Mouse (Mus musculus) embryonic facial prominence, embryonic 14.5 days (tissue): Measurements from ENCODE around the gene Sec31b. TPM values are rescaled to one million over a fixed set of nuclear protein-coding genes. Genes with fewer than 3 reads are reported as not detected.
A peak's percentile ranks its signal among the peaks of the same experiment; 100 is the strongest.

ENCODE experiments used
- ATAC-seq: fragments of 200-750 bp; cut with Nextera tagmentation; 2 replicates; pipeline ENCODE4 v1.8.0; 2017; ENCODE audit warnings: low read depth, moderate number of reproducible peaks, moderate TSS enrichment
- DNase-seq: peaks from one replicate; pipeline ENCODE4 v3.0.0-alpha.2; 2015; ENCODE audit warnings: low spot score
- H3K27ac ChIP-seq: fragments of 300-500 bp; sonication (generic); replicated peaks from 2 replicates; pipeline ENCODE4 v1.5.1; 2014; ENCODE audit warnings: low read depth, mild to moderate bottlenecking, low read length, moderate library complexity
- H3K27me3 ChIP-seq: fragments of 300-500 bp; sonication (generic); replicated peaks from 2 replicates; pipeline ENCODE4 v1.6.1; 2014; ENCODE audit warnings: low read length; ENCODE audit not compliant: control insufficient read depth, insufficient read depth
- H3K36me3 ChIP-seq: fragments of 300-500 bp; sonication (generic); 2 replicates; pipeline ENCODE4 v1.6.1; 2014; ENCODE audit warnings: low read length, mixed read lengths; ENCODE audit not compliant: control insufficient read depth, insufficient read depth
- H3K4me1 ChIP-seq: fragments of 300-500 bp; sonication (generic); 2 replicates; pipeline ENCODE4 v1.6.1; 2014; ENCODE audit warnings: antibody characterized with exemption, low read length; ENCODE audit not compliant: control insufficient read depth, insufficient read depth
- H3K4me2 ChIP-seq: fragments of 300-500 bp; sonication (generic); 2 replicates; pipeline ENCODE4 v1.6.1; 2014; ENCODE audit warnings: low read depth, mild to moderate bottlenecking, low read length, moderate library complexity, mixed read lengths
- H3K4me3 ChIP-seq: fragments of 300-500 bp; sonication (generic); 2 replicates; pipeline ENCODE4 v1.5.1; 2014; ENCODE audit warnings: low read depth, mild to moderate bottlenecking, low read length
- H3K9ac ChIP-seq: fragments of 300-500 bp; sonication (generic); 2 replicates; pipeline ENCODE4 v1.6.1; 2014; ENCODE audit warnings: low read depth, mild to moderate bottlenecking, low read length, moderate library complexity, mixed read lengths
- H3K9me3 ChIP-seq: fragments of 300-500 bp; sonication (generic); 2 replicates; pipeline ENCODE4 v1.6.1; 2016; ENCODE audit warnings: low read length; ENCODE audit not compliant: control insufficient read depth
- WGBS: fragments of 180-500 bp; shearing (Covaris S2); extraction: QIAGEN DNeasy Blood & Tissue Kit; methylation state at CpG from one replicate; pipeline ENCODE4 v1.1.7; 2014; 5-methylcytosine and 5-hydroxymethylcytosine counted together
- polyA plus RNA-seq: library from polyadenylated mRNA; unstranded; fragments of >200 nt; fragmentation: Nextera tagmentation; extraction: Ambion mirVana; gene quantifications from 2 replicates; pipeline ENCODE4 v1.2.1, GENCODE M21; 2014

Gene Sec31b
- polyA plus RNA-seq, result 0.33 and 0.46 TPM in 2 replicates

DNA sequence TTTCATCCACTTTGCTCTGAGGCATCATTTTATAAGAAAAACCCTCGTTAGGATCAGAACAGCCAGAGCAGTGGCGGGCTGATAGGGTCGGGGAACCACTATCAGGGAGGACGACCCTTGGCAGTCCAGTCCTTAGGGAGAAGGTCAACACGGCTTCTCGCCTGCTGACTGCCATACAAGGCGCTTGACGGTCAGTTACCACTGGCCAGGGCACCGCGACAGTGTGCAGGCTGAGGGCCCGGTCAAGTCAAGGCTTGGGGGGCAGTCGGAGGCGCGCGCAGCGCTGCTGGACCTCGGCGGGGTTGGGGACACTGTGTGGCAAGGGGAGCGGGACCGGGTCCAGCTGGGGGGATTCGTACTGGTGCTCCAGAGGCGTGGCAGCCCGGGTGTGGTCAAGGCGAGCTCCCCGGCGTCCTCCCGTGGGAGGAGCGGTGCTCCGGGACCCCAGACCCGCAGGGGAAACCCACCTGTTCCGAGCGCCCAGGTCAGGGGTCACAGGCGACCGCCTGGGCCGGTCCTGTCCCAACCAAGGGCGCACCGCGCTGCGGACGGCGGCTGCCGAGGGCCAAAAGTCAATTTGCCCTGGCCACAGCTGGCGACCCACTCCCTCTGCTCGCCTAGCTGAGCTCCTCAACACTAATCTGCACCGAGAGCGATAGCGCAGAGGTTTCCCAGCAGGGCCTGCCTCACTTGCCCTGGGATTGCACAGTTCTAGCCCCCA lies at the start of gene Sec31b:
TSS of gene Sec31b (minus strand) at position 544 of the 721 bp plus-strand sequence.
- Histone ChIP-seq H3K27me3 (peaks cover 17% of the 10 kb centered on the region), H3K4me1 (no peaks in the 10 kb centered on the region), H3K9ac (peak within 1 kb of the TSS; percentile 60), H3K27ac (no peak within 1 kb of the TSS), H3K9me3 (no peaks in the 10 kb centered on the region), H3K4me3 (peak within 1 kb of the TSS; percentile 44), H3K36me3 (peaks cover 28% of the 10 kb centered on the region), H3K4me2 (peak within 1 kb of the TSS; percentile 72)
- DNase-seq, result no peak
- 2% methylated on average over 22 of the region's 47 CpGs for WGBS
- peak; percentile 32; the same call in 1 of the 2 replicates for ATAC-seq

DNA sequence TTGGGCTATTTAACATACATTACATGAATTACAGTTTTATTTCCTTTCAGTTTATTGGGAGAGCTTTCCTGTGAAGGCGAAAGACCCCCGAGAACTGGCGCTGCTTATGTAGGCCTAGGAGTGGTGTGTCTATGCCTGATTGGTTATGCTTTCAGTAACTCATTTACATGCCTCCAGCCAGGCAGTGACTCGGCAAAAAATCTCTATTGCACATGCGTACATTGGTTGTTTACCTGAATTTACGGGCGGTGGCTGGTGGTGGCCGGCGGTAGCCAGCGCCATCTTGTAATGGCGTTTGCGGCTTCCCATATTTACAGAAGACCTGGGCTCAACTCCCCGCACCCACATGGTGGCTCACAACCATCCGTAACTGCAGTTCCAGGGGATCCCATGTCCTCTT lies 48.5 kb upstream of the Sec31b start:
- WGBS, result 93% methylated on average over 14 of the region's 14 CpGs
- no peak for DNase-seq

GRCm38 (mm10) chr19:44591638-44592037 lies 46.0 kb upstream of the Sec31b start:
- H3K4me1 ChIP-seq, result no peaks in the 10 kb centered on the region
- no peaks in the 10 kb centered on the region for H3K36me3 ChIP-seq
- ATAC-seq, result no peak
- peaks cover 3% of the 10 kb centered on the region; the same call in 1 of the 2 replicates for H3K27me3 ChIP-seq
- WGBS, result 68% methylated on average over 6 of the region's 6 CpGs
- H3K9ac ChIP-seq, result no peak overlapping the region
- DNase-seq, result no peak
- no peak overlapping the region for H3K4me2 ChIP-seq
- H3K27ac ChIP-seq, result no peak overlapping the region
- no peaks in the 10 kb centered on the region for H3K9me3 ChIP-seq
- H3K4me3 ChIP-seq, result no peak overlapping the region

More for the DNA sequence above, 48.5 kb upstream of the Sec31b start:
- H3K27ac ChIP-seq, result no peak overlapping the region
- H3K36me3 ChIP-seq, result no peaks in the 10 kb centered on the region
- no peaks in the 10 kb centered on the region for H3K9me3 ChIP-seq
- no peaks in the 10 kb centered on the region for H3K4me1 ChIP-seq
- ATAC-seq, result no peak
- H3K4me2 ChIP-seq, result no peak overlapping the region
- no peak overlapping the region for H3K9ac ChIP-seq
- no peak overlapping the region for H3K4me3 ChIP-seq
- H3K27me3 ChIP-seq, result no peaks in the 10 kb centered on the region

GRCm38 (mm10) chr19:44590992-44591391 lies 45.3 kb upstream of the Sec31b start:
- ATAC-seq (no peak), DNase-seq (no peak)
- Histone ChIP-seq H3K27me3 (peaks cover 9% of the 10 kb centered on the region), H3K4me2 (no peak overlapping the region), H3K27ac (no peak overlapping the region), H3K36me3 (no peaks in the 10 kb centered on the region), H3K9me3 (no peaks in the 10 kb centered on the region), H3K9ac (no peak overlapping the region), H3K4me1 (no peaks in the 10 kb centered on the region), H3K4me3 (no peak overlapping the region)
- WGBS, result 88% methylated on average over 18 of the region's 18 CpGs

DNA sequence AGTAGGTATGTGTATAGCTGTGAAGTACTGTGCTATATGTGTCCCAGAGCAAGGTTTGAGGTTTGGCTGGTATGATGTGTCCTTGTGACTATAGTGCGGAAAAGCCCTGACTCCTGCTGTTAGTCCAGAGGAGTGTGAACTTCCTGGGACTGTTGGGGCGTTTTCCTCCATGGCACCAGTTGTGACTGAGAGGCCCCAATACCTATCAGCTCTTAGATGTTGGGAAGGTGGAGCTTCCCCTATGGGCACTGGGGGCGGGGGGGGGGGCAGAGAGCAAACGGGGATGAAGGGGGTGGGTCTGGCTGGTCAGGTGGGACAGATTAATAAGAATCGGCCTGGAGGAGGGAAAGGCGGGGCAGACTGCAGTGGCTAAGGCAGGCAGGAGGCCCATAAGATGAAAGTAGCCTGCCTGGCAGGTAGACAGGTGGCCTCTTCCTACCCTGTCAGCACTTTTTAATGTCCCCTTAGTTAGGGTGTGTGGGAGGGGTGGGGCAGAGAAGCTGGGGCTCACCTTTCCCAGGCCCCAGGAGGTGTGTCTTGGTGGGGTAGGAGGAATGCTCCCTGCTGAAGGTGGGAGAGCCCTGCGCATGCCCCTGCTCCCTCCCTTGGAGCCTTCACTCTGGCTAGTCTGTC lies 44.0 kb upstream of the Sec31b start:
- Histone ChIP-seq H3K27me3 (peaks cover 21% of the 10 kb centered on the region), H3K9ac (no peak overlapping the region), H3K4me2 (no peak overlapping the region), H3K9me3 (no peaks in the 10 kb centered on the region), H3K36me3 (no peaks in the 10 kb centered on the region), H3K4me3 (no peak overlapping the region), H3K27ac (no peak overlapping the region), H3K4me1 (no peaks in the 10 kb centered on the region)
- DNase-seq, result no peak
- peak; percentile 33; the same call in 1 of the 2 replicates for ATAC-seq
- WGBS, result 41% methylated on average over 5 of the region's 7 CpGs

DNA sequence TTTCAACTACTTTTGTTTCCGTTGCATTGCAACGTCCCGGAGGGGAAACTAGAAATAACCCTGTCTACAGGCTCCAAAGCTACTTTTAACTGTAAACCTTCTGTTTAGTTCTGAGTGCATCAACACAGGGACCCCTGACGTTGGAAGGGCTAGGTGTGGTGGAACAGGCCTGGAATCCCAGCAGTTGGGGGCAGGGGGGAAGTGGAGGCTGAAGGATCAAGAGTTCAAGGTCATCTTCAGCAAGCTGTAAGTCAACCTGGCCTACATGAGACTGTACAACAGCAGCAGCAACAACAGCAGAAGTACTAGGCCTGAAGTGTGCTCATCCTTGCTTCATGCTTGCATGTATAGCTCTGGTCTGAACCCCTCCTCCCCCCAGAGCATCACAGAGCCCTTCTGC lies 42.4 kb upstream of the Sec31b start:
- no peak overlapping the region for H3K4me2 ChIP-seq
- H3K27ac ChIP-seq, result no peak overlapping the region
- 43% methylated on average over 4 of the region's 4 CpGs for WGBS
- no peak overlapping the region for H3K4me3 ChIP-seq
- H3K9ac ChIP-seq, result no peak overlapping the region
- DNase-seq (no peak), ATAC-seq (no peak)
- H3K4me1 ChIP-seq, result no peaks in the 10 kb centered on the region
- H3K9me3 ChIP-seq, result no peaks in the 10 kb centered on the region
- no peaks in the 10 kb centered on the region for H3K36me3 ChIP-seq
- H3K27me3 ChIP-seq, result peaks cover 29% of the 10 kb centered on the region

GRCm38 (mm10) chr19:44582638-44583309 lies 37.1 kb upstream of the Sec31b start:
- no peaks in the 10 kb centered on the region for H3K36me3 ChIP-seq
- DNase-seq (peak; percentile 86), ATAC-seq (peak; percentile 87)
- no peak overlapping the region for H3K9ac ChIP-seq
- WGBS, result 33% methylated on average over 9 of the region's 9 CpGs
- H3K4me1 ChIP-seq, result no peaks in the 10 kb centered on the region
- no peak overlapping the region for H3K4me2 ChIP-seq
- no peaks in the 10 kb centered on the region for H3K9me3 ChIP-seq
- no peak overlapping the region for H3K27ac ChIP-seq
- H3K4me3 ChIP-seq, result no peak overlapping the region
- peaks cover 29% of the 10 kb centered on the region for H3K27me3 ChIP-seq

GRCm38 (mm10) chr19:44582103-44582502 lies 36.4 kb upstream of the Sec31b start:
- Histone ChIP-seq H3K4me1 (no peaks in the 10 kb centered on the region), H3K27ac (no peak overlapping the region), H3K4me3 (no peak overlapping the region), H3K9me3 (no peaks in the 10 kb centered on the region), H3K36me3 (no peaks in the 10 kb centered on the region), H3K9ac (no peak overlapping the region), H3K27me3 (peaks cover 29% of the 10 kb centered on the region), H3K4me2 (no peak overlapping the region)
- DNase-seq (no peak), ATAC-seq (peak; percentile 17; the same call in 1 of the 2 replicates)
- WGBS, result 77% methylated on average over 10 of the region's 10 CpGs
